Mouse (Mus musculus) skeletal muscle tissue, adult 2 months (tissue): Measurements from ENCODE around the gene Fam186b.

ENCODE experiments used
- DNase-seq: peaks from one replicate; pipeline ENCODE4 v3.0.0-alpha.2; 2012; ENCODE audit warnings: low read depth, low spot score

Fam186b gene

DNA sequence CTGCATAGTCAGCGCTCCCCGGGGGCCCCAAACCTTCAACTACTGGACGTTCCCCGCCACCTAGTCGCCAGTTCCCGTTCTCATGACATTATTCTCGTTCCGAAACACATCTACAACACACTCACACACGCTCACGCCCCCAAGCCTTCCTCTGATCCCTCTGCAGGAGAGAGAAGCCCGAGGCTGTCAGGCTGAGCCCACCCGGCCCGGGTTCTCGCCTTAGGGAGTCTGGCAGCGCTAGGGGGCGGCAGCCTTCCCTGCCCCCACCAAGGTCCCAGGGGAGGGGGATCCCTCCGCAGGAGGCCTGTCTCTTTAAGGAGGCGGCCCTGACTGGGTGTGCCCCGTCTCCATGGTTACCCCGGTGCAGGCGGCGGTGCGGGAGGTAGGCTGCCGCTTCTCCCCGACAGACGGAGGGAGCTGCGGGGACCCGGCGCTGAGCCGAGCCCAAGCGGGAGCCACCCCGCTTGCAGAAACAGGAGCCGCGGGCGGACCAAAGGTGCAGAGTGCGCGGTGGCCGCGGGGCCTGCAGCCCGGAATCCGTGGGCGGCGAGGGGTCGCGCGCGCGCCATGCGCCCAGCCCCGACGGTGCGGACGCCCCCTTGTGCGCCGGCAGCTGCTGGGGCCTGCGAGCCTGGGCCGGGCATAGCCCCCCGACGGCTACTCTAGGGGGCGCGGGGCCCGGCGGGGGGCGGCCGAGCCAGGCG lies 71.3 kb downstream of the Fam186b start, which contains the start of gene Kcnh3:
Gene Kcnh3, plus strand, starts transcription at position 654 of the 704 bp plus-strand sequence.
- DNase-seq = no peak

DNA sequence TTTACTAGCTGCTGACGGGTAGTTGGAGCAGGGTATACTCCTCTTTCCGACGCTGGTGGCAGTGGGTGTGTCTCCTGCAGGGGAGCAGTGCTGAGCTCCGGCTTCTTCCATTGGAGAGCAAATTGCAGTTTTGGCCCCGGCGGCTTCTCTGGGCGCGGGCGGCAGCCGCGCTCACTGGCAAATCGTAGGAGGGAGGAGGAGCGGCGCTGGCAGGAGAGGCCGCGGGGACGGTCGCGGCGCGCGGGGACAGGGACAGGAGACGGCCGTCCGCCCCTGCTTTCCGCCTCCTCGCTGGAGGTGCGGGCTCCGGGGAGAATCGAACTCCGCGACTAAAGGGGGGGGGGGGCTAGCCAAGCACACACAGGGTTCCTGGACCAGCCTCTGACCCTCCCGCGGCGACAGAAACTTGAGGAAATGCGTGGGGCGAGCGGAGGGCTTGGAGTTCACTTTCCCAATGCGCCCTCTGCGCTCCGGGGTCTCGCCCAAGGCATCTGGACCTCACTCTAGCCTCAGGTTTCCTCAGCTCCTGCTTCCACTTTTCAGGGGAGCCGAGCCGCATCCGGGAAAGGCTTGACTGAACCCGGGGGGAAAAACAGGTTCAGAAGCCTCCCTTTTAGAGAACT lies 72.0 kb downstream of the Fam186b start:
- DNase-seq = no peak

DNA sequence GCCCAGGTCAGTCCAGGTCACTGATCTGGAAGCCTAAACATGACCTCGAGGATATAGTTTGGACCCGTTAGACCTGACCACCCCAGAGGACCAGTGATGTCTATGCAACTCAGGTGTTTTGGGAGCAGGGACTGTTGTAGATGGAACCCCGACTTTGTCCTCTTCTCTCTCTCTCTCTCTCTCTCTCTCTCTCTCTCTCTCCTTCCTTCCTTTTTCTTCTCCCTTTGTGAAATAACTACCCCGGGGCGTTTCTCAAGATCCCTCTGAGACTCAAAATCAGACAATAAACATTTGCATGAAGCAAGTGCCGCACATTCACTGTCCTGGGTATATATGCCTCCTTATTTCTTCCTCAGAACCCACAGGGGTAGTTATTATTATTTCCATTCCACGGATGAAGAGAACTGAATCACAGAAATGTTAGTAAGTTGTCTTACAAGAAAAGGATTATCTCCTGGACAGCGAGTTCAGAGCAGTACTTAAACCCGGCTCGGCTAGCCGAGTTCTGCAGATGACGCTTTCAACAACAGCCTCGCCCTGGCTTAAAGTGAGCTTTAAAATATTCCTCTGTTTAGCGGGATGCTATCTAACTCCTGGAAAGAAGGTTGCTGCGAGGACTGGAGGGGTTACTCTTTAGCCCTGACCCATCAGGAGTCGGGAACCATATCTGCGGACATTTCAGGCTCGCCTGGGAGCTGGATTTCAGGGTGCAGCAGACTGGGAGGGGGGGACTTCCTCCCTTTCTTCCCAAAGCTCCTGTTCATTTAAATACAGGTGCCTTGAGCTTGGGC lies 72.7 kb downstream of the Fam186b start:
- no peak for DNase-seq

GRCm38 (mm10) chr15:99221315-99221952 lies 74.3 kb downstream of the Fam186b start:
- DNase-seq = no peak
